Mouse (Mus musculus) layer of hippocampus, adult 11-12 months (tissue): ENCODE measurements around the gene Pibf1.

Experiments
- DNase-seq: peaks from one replicate; pipeline ENCODE4 v3.0.0; 2022; ENCODE audit warnings: low spot score

Gene Pibf1

GRCm38 (mm10) chr14:99266749-99267148 lies 167.5 kb downstream of the Pibf1 start:
- DNase-seq = no peak

DNA sequence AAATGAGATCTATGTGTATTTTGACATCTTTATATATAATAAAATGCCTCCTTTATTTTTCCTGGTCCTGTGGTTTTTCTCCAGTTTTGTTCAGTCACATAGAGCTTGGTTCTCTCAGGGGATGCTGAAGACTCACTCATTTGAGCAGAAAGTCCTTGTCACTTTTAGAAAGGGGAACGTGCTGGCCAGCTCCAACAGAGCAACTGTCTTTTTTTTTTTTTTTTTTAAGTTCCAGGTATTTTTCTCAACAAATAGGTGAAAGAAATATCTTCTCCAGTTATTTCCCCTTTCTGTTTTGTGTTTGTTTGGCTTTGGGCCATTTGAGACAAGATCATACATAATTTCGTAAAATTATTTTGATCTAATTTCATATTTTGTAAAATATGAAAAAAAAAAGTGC lies 174.8 kb downstream of the Pibf1 start:
- no peak for DNase-seq

GRCm38 (mm10) chr14:99275827-99276226 lies 176.6 kb downstream of the Pibf1 start:
- no peak for DNase-seq

- no peak for DNase-seq
These were observed 179.1 kb downstream of the Pibf1 start for GRCm38 (mm10) chr14:99278312-99278711.

DNA sequence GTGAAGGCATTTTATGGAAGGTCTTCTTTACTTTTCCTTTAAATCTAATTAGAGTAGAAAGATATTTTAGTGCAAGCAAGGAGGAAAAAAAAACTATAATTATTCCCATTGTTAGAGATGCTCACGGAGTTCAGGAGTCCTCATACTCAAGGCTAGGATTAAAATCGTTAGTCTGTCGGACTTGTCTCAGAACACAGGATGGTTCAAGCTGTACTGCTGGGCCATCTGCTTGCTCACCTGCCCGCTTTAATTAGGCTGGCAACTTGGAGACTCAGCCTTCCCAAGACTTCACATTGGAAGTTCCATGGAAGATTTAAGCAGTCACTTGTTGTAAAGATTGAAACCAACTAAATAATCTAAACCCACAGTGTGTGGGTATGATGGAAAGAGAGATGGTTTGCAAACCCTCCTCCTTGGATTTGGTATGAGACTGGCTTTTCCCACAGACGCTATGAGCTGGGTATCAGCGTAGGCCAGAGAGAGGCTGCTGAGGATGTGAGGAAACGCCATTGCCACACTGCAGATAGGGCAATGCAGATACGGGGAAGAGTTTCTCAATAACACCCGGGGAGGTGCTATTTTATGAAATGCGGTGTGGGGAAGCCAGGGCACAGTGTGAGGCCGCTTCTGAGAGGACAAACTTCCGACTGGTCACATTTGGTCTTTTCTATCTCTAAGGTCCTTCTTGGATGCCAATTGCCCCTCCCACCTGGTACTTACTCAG lies 179.7 kb downstream of the Pibf1 start:
- DNase-seq = no peak

DNA sequence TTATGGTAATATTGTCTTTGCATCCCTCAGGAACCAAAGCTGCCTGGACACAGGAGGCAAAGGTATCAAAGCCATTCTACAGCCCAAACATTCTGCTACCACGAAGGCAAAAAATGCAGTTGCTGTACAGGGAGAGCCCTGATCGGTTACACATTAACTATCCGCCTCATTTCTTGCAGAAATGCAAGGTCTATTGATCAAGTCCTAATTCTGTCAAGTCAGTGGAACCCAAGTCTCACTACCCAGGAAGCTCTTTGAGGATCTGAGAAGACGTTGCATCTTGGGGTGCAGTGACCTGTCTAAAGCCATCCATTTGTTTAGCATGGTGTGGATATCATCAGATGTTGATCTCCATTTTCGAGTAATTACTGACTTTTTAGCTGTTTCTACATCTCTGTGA lies 181.2 kb downstream of the Pibf1 start:
- DNase-seq = no peak

GRCm38 (mm10) chr14:99280825-99281433 lies 181.7 kb downstream of the Pibf1 start:
- DNase-seq = no peak

GRCm38 (mm10) chr14:99285486-99285885 lies 186.3 kb downstream of the Pibf1 start:
- DNase-seq = no peak

DNA sequence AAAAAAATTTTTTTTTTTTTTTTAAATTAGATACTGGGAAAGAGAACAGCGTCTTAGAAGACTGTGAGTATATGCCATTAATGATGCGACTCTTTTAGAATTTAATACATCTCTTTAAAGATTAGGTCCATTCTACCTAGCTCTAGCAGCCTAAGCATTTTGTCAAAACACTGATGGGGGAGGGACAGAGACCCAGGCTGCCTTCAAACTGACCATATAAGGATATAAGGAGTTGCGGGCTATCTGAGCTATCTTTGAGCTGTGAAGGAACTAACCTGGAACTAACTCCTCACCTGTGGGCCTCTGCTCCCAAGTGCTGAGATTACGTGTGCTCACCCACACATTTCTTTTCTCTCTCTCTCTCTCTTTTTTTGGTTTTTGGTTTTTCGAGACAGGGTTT lies 193.0 kb downstream of the Pibf1 start:
- no peak for DNase-seq

GRCm38 (mm10) chr14:99294424-99294823 lies 195.2 kb downstream of the Pibf1 start:
- no peak for DNase-seq

GRCm38 (mm10) chr14:99295606-99296341 lies 196.6 kb downstream of the Pibf1 start:
- no peak for DNase-seq

DNA sequence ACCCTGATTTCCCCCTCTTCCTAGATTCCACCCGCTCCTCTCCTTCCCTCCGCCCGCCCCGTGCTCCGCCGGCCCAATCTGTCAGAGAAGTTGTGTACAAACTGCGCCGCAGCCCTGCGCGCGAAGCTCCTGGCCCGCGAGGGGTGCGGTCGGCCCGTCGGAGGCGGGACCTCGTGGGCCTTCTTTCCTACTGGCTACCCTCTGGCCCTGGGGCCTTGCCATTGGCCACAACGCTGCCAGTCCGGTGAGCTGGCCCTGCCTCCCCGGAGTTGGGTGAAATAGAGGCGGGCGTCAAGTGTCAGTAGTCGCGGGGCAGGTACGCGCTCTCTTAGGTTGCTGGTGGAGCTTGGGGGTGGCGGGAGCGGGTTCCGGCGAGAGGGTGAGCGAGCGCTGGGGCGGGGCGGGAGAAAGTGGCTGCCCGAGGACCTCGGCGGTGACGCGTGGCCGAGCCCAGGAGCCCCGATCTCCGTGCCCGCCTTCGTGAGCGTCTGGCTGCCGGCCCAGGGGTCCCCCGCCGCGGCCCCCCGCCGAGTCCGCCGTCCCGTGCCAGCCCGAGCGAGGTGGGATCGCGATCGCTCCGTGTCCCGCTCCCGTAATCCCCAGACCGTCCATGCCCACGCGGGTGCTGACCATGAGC lies 199.3 kb downstream of the Pibf1 start, which contains the start of gene Klf5:
Klf5 (plus strand) TSS at position 307 of the 637 bp plus-strand sequence.
- peak; percentile 89 for DNase-seq

DNA sequence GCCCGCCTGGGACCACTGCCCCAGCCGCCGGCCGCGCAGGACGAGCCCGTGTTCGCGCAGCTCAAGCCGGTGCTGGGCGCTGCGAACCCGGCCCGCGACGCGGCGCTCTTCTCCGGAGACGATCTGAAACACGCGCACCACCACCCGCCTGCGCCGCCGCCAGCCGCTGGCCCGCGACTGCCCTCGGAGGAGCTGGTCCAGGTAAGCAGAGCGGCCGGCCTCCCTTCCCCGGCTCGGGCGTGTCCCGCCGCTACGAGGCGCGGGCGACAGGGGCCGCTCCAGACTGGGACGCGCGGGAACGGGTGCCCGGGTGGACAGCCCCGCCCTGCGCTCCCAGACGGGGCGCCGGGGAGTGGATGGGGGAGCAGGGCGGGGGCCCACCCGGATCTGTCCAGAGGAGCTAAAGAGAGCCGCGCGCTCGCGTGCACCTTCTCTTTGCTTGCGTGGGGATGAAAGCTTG lies 199.8 kb downstream of the Pibf1 start:
- DNase-seq = peak; percentile 30

- DNase-seq = peak; percentile 28
These were observed 200.5 kb downstream of the Pibf1 start for GRCm38 (mm10) chr14:99299701-99300191.

DNA sequence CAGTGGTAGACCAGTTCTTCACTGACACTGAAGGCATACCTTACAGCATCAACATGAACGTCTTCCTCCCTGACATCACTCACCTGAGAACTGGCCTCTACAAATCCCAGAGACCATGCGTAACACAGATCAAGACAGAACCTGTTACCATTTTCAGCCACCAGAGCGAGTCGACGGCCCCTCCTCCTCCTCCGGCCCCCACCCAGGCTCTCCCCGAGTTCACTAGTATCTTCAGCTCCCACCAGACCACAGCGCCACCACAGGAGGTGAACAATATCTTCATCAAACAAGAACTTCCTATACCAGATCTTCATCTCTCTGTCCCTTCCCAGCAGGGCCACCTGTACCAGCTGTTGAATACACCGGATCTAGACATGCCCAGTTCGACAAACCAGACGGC lies 202.2 kb downstream of the Pibf1 start:
- DNase-seq = no peak
